Mouse (Mus musculus) neural tube, embryonic 14.5 days (tissue): ENCODE measurements around the gene Ahsg. TPM values are rescaled to one million over a fixed set of nuclear protein-coding genes. Genes with fewer than 3 reads are reported as not detected.

Experiments used
- ATAC-seq: fragments of 200-750 bp; cut with Nextera tagmentation; 2 replicates; pipeline ENCODE4 v1.8.0; 2017; ENCODE audit warnings: low read depth, mild to moderate bottlenecking, moderate TSS enrichment, moderate library complexity
- H3K27ac ChIP-seq: fragments of 300-500 bp; sonication (generic); 2 replicates; pipeline ENCODE4 v1.5.1; 2014; ENCODE audit warnings: low read depth, mild to moderate bottlenecking, control low read depth, low read length, moderate library complexity, mixed read lengths
- H3K27me3 ChIP-seq: fragments of 300-500 bp; sonication (generic); 2 replicates; pipeline ENCODE4 v1.6.1; 2014; ENCODE audit warnings: low read length; ENCODE audit not compliant: control insufficient read depth, insufficient read depth
- H3K36me3 ChIP-seq: fragments of 300-500 bp; sonication (generic); 2 replicates; pipeline ENCODE4 v1.6.1; 2014; ENCODE audit warnings: low read length, mixed read lengths; ENCODE audit not compliant: control insufficient read depth, insufficient read depth
- H3K4me1 ChIP-seq: fragments of 300-500 bp; sonication (generic); 2 replicates; pipeline ENCODE4 v1.6.1; 2014; ENCODE audit warnings: low read length; ENCODE audit not compliant: control insufficient read depth, insufficient read depth
- H3K4me2 ChIP-seq: fragments of 300-500 bp; sonication (generic); 2 replicates; pipeline ENCODE4 v1.6.1; 2014; ENCODE audit warnings: mild to moderate bottlenecking, low read depth, low read length, control low read depth
- H3K4me3 ChIP-seq: fragments of 300-500 bp; sonication (generic); 2 replicates; pipeline ENCODE4 v1.5.1; 2014; ENCODE audit warnings: low read depth, low read length, control low read depth, mixed read lengths
- H3K9ac ChIP-seq: fragments of 300-500 bp; sonication (generic); replicated peaks from 2 replicates; pipeline ENCODE4 v1.6.1; 2014; ENCODE audit warnings: low read depth, mild to moderate bottlenecking, control low read depth, low read length, mixed read lengths
- H3K9me3 ChIP-seq: fragments of 300-500 bp; sonication (generic); 2 replicates; pipeline ENCODE4 v1.6.1; 2016; ENCODE audit warnings: low read length; ENCODE audit not compliant: control insufficient read depth
- WGBS: fragments of 180-500 bp; shearing (Covaris S2); extraction: QIAGEN DNeasy Blood & Tissue Kit; methylation state at CpG from one replicate; pipeline ENCODE4 v1.1.7; 2014; 5-methylcytosine and 5-hydroxymethylcytosine counted together
- polyA plus RNA-seq: library from polyadenylated mRNA; unstranded; fragments of >200 nt; fragmentation: Nextera tagmentation; extraction: Ambion mirVana; gene quantifications from 2 replicates; pipeline ENCODE4 v1.2.1, GENCODE M21; 2014

Gene Ahsg
- polyA plus RNA-seq, 1 experiment from 2014 or later = 1.4 TPM

DNA sequence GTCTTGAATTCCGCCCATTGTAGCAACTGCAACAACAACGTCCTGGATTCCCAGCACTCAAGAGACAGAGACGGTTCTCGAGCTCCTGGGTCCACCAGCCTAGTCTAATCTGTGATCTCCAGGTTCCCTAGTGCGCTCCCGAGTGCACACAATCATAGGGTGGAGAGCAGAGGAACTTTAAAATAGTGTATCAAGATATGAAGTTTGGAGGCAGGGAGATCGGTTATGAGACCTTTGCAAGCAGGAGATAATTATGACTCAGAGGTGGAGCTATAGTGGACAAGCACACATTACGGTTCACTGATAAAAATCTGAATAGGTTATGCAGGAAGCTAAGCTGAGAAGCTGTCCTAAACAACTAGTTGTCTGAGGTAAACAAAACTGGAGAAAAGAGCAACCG is 34.3 kb upstream of the Ahsg start:
- Histone ChIP-seq H3K9ac (peak overlapping the region; percentile 21; the same call in 1 of the 2 replicates), H3K4me2 (peak overlapping the region; percentile 62), H3K27ac (peak overlapping the region; percentile 78; the same call in 1 of the 2 replicates), H3K4me1 (peaks cover 12% of the 10 kb centered on the region), H3K4me3 (peak overlapping the region; percentile 85), H3K36me3 (no peaks in the 10 kb centered on the region), H3K27me3 (no peaks in the 10 kb centered on the region), H3K9me3 (no peaks in the 10 kb centered on the region)
- 17% methylated on average over 9 of the region's 9 CpGs for WGBS
- ATAC-seq = no peak

DNA sequence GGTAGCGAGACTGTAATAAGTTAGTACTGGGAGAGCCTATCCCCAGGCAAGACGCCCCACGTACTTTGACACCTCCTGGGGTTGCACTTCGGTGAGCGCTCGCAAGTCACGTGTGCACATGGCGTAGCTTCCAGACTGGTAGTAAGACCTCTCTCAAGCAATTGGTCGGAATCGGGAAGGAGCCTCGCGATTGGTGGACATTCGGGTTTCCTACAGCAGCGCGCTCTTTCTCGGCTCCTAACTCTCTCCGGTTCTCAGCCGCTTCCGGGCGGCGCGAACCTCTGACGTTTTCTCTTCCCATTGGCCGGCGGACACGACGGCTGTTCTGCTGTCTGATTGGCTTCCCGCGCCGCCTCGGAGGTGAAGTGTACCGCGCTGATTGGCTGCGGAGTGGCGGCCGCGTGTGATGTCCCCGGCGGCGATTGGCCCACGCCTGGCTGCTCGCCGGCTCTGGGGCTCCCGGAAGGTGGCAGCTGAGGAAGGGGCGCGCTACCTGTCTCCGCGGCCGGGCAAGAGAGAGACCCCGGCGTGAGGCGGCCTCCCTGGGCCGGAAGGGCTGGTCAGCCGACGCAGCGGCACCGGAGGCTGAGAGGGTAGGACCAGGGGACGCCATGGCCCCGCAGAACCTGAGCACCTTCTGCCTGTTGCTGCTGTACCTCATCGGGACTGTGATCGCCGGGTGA is 33.5 kb upstream of the Ahsg start, which contains the start of the genes Tbccd1 and Dnajb11:
Gene Tbccd1, minus strand, starts transcription at position 239 of the 683 bp plus-strand sequence.
Gene Dnajb11, plus strand, starts transcription at position 415 of the 683 bp plus-strand sequence.
- peak within 1 kb of the TSS; percentile 78 for H3K27ac ChIP-seq
- WGBS = under 1% methylated on average over 62 of the region's 62 CpGs

DNA sequence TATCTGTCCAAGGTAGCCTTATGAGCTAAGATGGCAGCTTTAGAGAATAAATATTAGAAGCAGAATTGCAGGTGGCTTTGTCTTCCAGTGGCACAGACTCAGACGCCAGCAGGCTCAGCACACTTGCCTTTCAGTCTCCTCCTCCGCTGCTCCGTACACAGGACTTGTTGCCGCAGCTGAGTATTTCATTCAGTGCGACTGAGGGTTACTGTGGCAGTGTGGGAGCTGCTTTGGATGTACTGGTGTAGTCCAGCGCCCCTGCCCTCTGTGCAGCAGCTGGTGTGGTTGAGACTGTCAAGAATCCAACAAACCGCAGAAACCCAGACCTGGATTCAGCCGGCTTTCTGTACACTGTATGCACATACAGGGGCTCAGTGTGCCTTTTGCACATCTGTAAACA is 18.7 kb upstream of the Ahsg start:
- WGBS = 92% methylated on average over 8 of the region's 8 CpGs
- Histone ChIP-seq H3K9me3 (no peaks in the 10 kb centered on the region), H3K27me3 (no peaks in the 10 kb centered on the region), H3K36me3 (peaks cover 53% of the 10 kb centered on the region), H3K4me1 (no peaks in the 10 kb centered on the region), H3K27ac (no peak overlapping the region), H3K4me3 (no peak overlapping the region), H3K9ac (no peak overlapping the region), H3K4me2 (no peak overlapping the region)
- no peak for ATAC-seq

More for the DNA sequence above, 33.5 kb upstream of the Ahsg start, which contains the start of the genes Tbccd1 and Dnajb11:
- Histone ChIP-seq H3K27me3 (no peaks in the 10 kb centered on the region), H3K36me3 (no peaks in the 10 kb centered on the region), H3K4me1 (peaks cover 12% of the 10 kb centered on the region), H3K9ac (peak within 1 kb of the TSS; percentile 73), H3K4me2 (peak within 1 kb of the TSS; percentile 72), H3K4me3 (peak within 1 kb of the TSS; percentile 85), H3K9me3 (no peaks in the 10 kb centered on the region)
- ATAC-seq = peak; percentile 100

DNA sequence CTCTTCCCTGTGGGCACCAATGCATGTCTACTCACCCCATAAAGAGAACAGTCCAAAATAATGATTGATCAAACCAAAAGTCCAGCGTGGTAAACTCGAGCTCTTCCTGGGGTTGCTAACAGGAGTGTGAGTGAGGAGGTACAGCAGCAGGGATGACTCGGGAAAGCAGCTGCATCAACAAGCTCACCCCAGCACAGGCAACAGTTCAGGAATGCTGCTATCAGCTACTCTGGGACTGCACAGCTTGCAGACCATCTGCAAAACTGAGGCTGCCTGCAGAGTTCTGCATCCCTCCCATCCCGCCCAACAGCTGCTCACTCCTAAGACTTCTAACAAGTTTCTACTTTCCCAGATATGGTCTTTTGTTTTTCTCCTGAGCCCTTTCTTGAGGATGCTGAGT is 17.7 kb upstream of the Ahsg start:
- Histone ChIP-seq H3K9me3 (no peaks in the 10 kb centered on the region), H3K27me3 (no peaks in the 10 kb centered on the region), H3K4me3 (no peak overlapping the region), H3K27ac (no peak overlapping the region), H3K36me3 (peaks cover 47% of the 10 kb centered on the region), H3K4me2 (no peak overlapping the region), H3K4me1 (no peaks in the 10 kb centered on the region), H3K9ac (no peak overlapping the region)
- 79% methylated on average over 4 of the region's 4 CpGs for WGBS
- ATAC-seq = no peak

DNA sequence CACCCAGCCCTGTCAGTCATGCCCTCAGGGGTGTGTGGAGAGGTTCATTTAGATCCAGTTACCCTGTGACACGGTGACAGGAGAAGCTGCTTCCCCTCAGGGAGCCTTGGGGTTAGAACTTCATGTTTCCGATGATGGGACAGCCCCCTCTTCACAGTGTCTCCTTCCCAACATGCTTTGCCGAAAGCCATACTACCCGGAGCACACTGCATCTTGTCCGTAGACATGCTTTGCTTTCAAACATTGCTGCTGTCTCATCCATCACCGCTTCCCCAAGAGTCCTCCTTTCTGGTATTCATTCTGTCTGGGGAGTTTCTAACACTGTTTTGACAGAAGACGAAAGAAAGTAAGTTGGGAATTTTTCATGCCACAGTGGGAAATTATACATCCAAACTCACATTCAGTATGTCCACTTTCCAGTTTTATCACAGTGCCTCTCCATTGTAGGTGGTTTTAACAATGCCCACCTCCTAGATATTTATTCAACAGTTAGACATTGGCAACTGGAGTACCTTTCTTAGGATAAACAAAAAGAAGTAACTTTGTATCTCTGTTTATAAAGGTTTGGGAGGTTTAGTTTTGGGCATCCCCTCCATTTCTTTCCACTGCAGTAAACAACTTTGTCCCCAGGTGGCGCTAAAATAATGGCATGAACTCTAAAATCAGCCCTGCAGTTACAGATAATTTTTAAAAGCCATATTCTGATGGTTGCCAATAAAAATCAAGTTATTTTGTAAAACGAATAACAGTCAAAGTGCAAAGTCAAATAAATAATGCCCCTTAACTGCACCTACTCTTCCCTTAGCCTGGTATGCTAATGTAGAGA is 14.6 kb upstream of the Ahsg start:
- no peaks in the 10 kb centered on the region for H3K9me3 ChIP-seq
- H3K36me3 ChIP-seq = peaks cover 18% of the 10 kb centered on the region
- H3K27ac ChIP-seq = no peak overlapping the region
- WGBS = 57% methylated on average over 9 of the region's 9 CpGs
- H3K9ac ChIP-seq = no peak overlapping the region
- H3K4me2 ChIP-seq = no peak overlapping the region
- ATAC-seq = no peak
- no peaks in the 10 kb centered on the region for H3K27me3 ChIP-seq
- H3K4me3 ChIP-seq = no peak overlapping the region
- no peaks in the 10 kb centered on the region for H3K4me1 ChIP-seq

DNA sequence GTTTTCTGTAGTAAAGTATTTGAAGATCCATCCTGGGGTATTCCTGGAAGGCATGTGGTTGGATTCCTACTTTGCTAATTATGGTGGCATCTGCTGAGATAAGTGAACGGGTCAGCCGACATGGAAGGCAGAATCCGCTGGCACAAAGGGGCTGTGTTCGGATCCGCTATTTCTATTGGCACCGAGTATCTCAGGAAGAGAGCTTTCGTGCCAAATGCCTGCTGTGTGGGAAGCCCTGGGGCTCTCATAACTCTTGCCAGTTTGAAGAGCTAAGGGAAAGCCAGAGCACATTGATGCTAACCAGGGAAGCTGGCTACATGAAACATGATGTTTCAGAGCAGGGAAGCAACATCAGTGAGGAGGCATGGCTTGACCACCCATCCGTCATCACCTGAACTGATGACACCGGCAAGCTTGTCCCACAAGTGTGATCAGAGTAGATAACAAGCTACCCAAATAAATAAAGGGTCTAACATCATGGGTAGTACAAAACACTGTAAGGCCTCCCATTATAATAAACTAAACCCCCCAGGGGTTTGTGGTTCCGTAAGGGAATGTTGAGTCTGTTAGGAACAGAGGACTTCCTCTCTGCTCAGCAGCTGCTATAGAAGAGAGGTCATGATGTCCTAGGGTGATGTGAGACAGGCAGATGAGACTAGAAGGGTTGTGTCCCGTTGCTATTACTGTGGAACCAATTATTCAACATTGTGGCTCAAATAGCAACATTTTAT is 13.3 kb upstream of the Ahsg start:
- ATAC-seq = 0 out of 2 replicates have a peak, but pooled peaks have one; percentile 51
- no peaks in the 10 kb centered on the region for H3K9me3 ChIP-seq
- 0 out of 2 replicates have a peak, but pooled peaks cover 7% of the 10 kb centered on the region for H3K36me3 ChIP-seq
- no peak overlapping the region for H3K27ac ChIP-seq
- no peak overlapping the region for H3K9ac ChIP-seq
- no peak overlapping the region for H3K4me2 ChIP-seq
- H3K4me3 ChIP-seq = no peak overlapping the region
- no peaks in the 10 kb centered on the region for H3K27me3 ChIP-seq
- H3K4me1 ChIP-seq = no peaks in the 10 kb centered on the region
- 70% methylated on average over 11 of the region's 11 CpGs for WGBS

DNA sequence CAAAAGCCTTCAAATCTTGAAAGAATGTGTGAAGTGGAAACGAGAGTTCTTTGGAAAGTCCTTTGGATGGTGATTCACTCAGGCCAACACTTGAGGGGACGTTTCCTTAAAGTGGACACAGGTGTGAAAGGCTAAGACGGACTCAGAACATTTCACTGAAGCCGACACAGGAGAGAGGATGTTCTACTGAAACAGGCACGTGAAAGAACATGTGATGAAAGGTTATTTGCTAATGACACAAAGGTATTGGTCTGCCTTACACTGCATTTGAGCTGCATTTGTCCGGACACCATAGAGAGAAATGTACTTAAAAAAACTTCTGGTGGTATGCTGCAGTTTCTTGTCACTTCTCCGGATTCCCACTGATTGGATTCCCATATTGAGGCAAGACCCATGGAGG is 12.4 kb upstream of the Ahsg start:
- Histone ChIP-seq H3K4me1 (no peaks in the 10 kb centered on the region), H3K9me3 (no peaks in the 10 kb centered on the region), H3K27ac (no peak overlapping the region), H3K27me3 (no peaks in the 10 kb centered on the region), H3K9ac (no peak overlapping the region), H3K36me3 (no peaks in the 10 kb centered on the region), H3K4me3 (no peak overlapping the region), H3K4me2 (no peak overlapping the region)
- 80% methylated on average over 7 of the region's 7 CpGs for WGBS
- no peak for ATAC-seq

DNA sequence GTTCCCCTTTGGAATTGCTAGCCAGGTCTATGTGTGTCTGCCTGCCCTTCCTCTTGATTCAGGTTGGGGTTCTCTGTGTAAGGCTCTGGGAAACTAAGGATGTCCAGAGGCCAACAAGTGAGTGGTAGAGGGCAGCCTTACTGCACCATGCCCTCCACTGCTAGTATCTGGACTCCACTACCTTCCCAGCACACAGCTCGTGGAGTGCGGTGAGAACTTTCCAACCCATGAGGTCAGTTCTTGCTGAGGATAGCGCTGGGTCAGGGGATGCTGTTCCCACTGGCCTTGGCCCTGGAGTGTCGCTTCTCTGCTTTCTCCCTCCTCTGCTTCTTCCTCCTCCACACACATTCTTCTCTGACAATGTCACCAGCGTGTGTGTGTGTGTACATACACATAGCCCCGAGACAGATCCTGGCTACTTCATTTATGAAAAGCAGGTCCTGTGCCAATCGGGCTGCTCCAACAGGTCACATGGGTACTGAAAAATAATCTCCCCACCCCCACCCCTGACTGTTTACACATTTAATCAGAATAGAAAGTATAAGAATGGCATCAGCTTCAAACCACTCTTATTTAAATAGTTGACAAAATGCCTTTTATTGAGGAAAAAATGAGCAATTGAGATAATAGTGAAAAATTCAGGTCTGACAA is 11.0 kb upstream of the Ahsg start:
- H3K9ac ChIP-seq = no peak overlapping the region
- H3K9me3 ChIP-seq = no peaks in the 10 kb centered on the region
- WGBS = 77% methylated on average over 7 of the region's 7 CpGs
- no peaks in the 10 kb centered on the region for H3K36me3 ChIP-seq
- no peak overlapping the region for H3K4me2 ChIP-seq
- H3K4me1 ChIP-seq = no peaks in the 10 kb centered on the region
- H3K27me3 ChIP-seq = no peaks in the 10 kb centered on the region
- ATAC-seq = no peak
- H3K27ac ChIP-seq = no peak overlapping the region
- H3K4me3 ChIP-seq = no peak overlapping the region
